Mouse (Mus musculus) layer of hippocampus, adult 2 months (tissue): ENCODE results near the gene Usp47. TPM values are rescaled to one million over a fixed set of nuclear protein-coding genes. Genes with fewer than 3 reads are reported as not detected.
A peak's percentile ranks its signal among the peaks of the same experiment; 100 is the strongest.

Experiments used
- DNase-seq, 2 experiments: peaks; one replicate each; pipeline ENCODE4 v3.0.0; 2022; ENCODE audit warnings: low spot score in 2 of 2
- H3K27ac ChIP-seq: fragments of 200-600 bp; 2 replicates; pipeline ENCODE4 v1.8.1; 2022
- H3K4me3 ChIP-seq: fragments of 200-600 bp; 2 replicates; pipeline ENCODE4 v1.8.1; 2022; ENCODE audit warnings: mild to moderate bottlenecking
- CTCF ChIP-seq: fragments of 200-600 bp; conservative IDR thresholded peaks from 2 replicates; pipeline ENCODE4 v1.8.1; 2022; ENCODE audit warnings: antibody characterized with exemption, mild to moderate bottlenecking, moderate library complexity
- long read RNA-seq, 2 experiments: library from polyadenylated mRNA; stranded (forward); transcript quantifications; one replicate each; pipeline ENCODE4 v2.0.0; 2021; ENCODE audit warnings: borderline mapping rate in 2 of 2
- total RNA-seq, 2 experiments: library from RNA; stranded (reverse); gene quantifications; 2 replicates each; pipeline ENCODE4 v1.2.3; 2021

Gene Usp47
- 10 to 100 TPM; 65.3 to 66.9 TPM for total RNA-seq
- long read RNA-seq, experiment 1, full-length matches to known transcripts, result 57 of 66 reads
- long read RNA-seq, experiment 1, partial matches to known transcripts, result 3 of 66 reads
- long read RNA-seq, experiment 1, other reads (novel, unspliced or antisense), result 6 of 66 reads
- long read RNA-seq, experiment 2, full-length matches to known transcripts, result 105 of 120 reads
- long read RNA-seq, experiment 2, partial matches to known transcripts, result 5 of 120 reads
- long read RNA-seq, experiment 2, other reads (novel, unspliced or antisense), result 10 of 120 reads

- H3K27ac ChIP-seq, result peak within 1 kb of the TSS; percentile 99
- peak; percentile 82 for TF ChIP-seq CTCF
- peak; percentile 67 to 86 for DNase-seq
- peak within 1 kb of the TSS; percentile 97 for H3K4me3 ChIP-seq
Observed at GRCm38 (mm10) chr7:112023150-112023600, at the start of gene Usp47. TSS of gene Usp47 (plus strand) at chr7:112023504.

- DNase-seq, result no peak
- Histone ChIP-seq H3K4me3 (no peak overlapping the region), H3K27ac (no peak overlapping the region)
- no peak for TF ChIP-seq CTCF
Observed at GRCm38 (mm10) chr7:111976401-111976800, 46.9 kb upstream of the Usp47 start.

- DNase-seq, result no peak
- H3K4me3 ChIP-seq, result no peak overlapping the region
- no peak for TF ChIP-seq CTCF
- H3K27ac ChIP-seq, result no peak overlapping the region
Observed at GRCm38 (mm10) chr7:111977871-111978270, 45.4 kb upstream of the Usp47 start.

GRCm38 (mm10) chr7:111982296-111982695 lies 41.0 kb upstream of the Usp47 start:
- DNase-seq, result no peak
- H3K4me3 ChIP-seq, result no peak overlapping the region
- TF ChIP-seq CTCF, result no peak
- no peak overlapping the region for H3K27ac ChIP-seq

- Histone ChIP-seq H3K4me3 (no peak overlapping the region), H3K27ac (no peak overlapping the region)
- DNase-seq, result no peak
- TF ChIP-seq CTCF, result no peak
Observed at GRCm38 (mm10) chr7:111984530-111984929, 38.8 kb upstream of the Usp47 start.

GRCm38 (mm10) chr7:111985266-111985665 lies 38.0 kb upstream of the Usp47 start:
- no peak overlapping the region for H3K27ac ChIP-seq
- no peak for TF ChIP-seq CTCF
- no peak overlapping the region for H3K4me3 ChIP-seq
- DNase-seq, result no peak

GRCm38 (mm10) chr7:111986906-111987305 lies 36.4 kb upstream of the Usp47 start:
- Histone ChIP-seq H3K27ac (no peak overlapping the region), H3K4me3 (no peak overlapping the region)
- no peak for DNase-seq
- no peak for TF ChIP-seq CTCF

GRCm38 (mm10) chr7:111997441-111997840 lies 25.9 kb upstream of the Usp47 start:
- DNase-seq, result no peak
- no peak overlapping the region for H3K4me3 ChIP-seq
- H3K27ac ChIP-seq, result no peak overlapping the region
- no peak for TF ChIP-seq CTCF

- no peak for DNase-seq
- no peak for TF ChIP-seq CTCF
- Histone ChIP-seq H3K27ac (no peak overlapping the region), H3K4me3 (no peak overlapping the region)
Observed at GRCm38 (mm10) chr7:111998446-111999004, 24.8 kb upstream of the Usp47 start.

- H3K27ac ChIP-seq, result no peak overlapping the region
- H3K4me3 ChIP-seq, result no peak overlapping the region
- no peak for DNase-seq
- no peak for TF ChIP-seq CTCF
Observed at GRCm38 (mm10) chr7:111999376-111999775, 23.9 kb upstream of the Usp47 start.

GRCm38 (mm10) chr7:112000166-112000565 lies 23.1 kb upstream of the Usp47 start:
- DNase-seq, result no peak
- TF ChIP-seq CTCF, result no peak
- Histone ChIP-seq H3K27ac (no peak overlapping the region), H3K4me3 (no peak overlapping the region)

- no peak for TF ChIP-seq CTCF
- no peak overlapping the region for H3K4me3 ChIP-seq
- DNase-seq, result no peak
- no peak overlapping the region for H3K27ac ChIP-seq
Observed at GRCm38 (mm10) chr7:112010511-112010910, 12.8 kb upstream of the Usp47 start.

GRCm38 (mm10) chr7:112010976-112011375 lies 12.3 kb upstream of the Usp47 start:
- Histone ChIP-seq H3K27ac (no peak overlapping the region), H3K4me3 (no peak overlapping the region)
- no peak for DNase-seq
- no peak for TF ChIP-seq CTCF

GRCm38 (mm10) chr7:112012102-112012501 lies 11.2 kb upstream of the Usp47 start:
- no peak overlapping the region for H3K27ac ChIP-seq
- no peak overlapping the region for H3K4me3 ChIP-seq
- DNase-seq, result peak; percentile 23
- no peak for TF ChIP-seq CTCF
